Mouse (Mus musculus) midbrain, embryonic 11.5 days (tissue): Measurements from ENCODE around the gene Esrrb. TPM values are rescaled to one million over a fixed set of nuclear protein-coding genes. Genes with fewer than 3 reads are reported as not detected.

Source experiments
- ATAC-seq: fragments of 200-750 bp; cut with Nextera tagmentation; 2 replicates; pipeline ENCODE4 v1.8.0; 2017; ENCODE audit warnings: moderate TSS enrichment, moderate library complexity; ENCODE audit not compliant: low FRiP score
- DNase-seq: peaks from one replicate; pipeline ENCODE4 v3.0.0; 2015; ENCODE audit warnings: low spot score; ENCODE audit errors: missing footprints
- H3K27ac ChIP-seq: fragments of 300-500 bp; sonication (generic); 2 replicates; pipeline ENCODE4 v1.5.1; 2014; ENCODE audit warnings: low read depth, low read length
- H3K27me3 ChIP-seq: fragments of 300-500 bp; sonication (generic); 2 replicates; pipeline ENCODE4 v1.6.1; 2014; ENCODE audit warnings: mild to moderate bottlenecking, low read length, moderate library complexity, mixed read lengths; ENCODE audit not compliant: control insufficient read depth, insufficient read depth
- H3K36me3 ChIP-seq: fragments of 300-500 bp; sonication (generic); 2 replicates; pipeline ENCODE4 v1.6.1; 2014; ENCODE audit warnings: mild to moderate bottlenecking, low read length, moderate library complexity, mixed read lengths; ENCODE audit not compliant: control insufficient read depth, insufficient read depth
- H3K4me1 ChIP-seq: fragments of 300-500 bp; sonication (generic); 2 replicates; pipeline ENCODE4 v1.6.1; 2014; ENCODE audit warnings: low read length; ENCODE audit not compliant: control insufficient read depth, insufficient read depth
- H3K4me2 ChIP-seq: fragments of 300-500 bp; sonication (generic); 2 replicates; pipeline ENCODE4 v1.6.1; 2014; ENCODE audit warnings: mild to moderate bottlenecking, moderate library complexity
- H3K4me3 ChIP-seq: fragments of 300-500 bp; sonication (generic); 2 replicates; pipeline ENCODE4 v1.5.1; 2014; ENCODE audit warnings: low read depth, low read length
- H3K9ac ChIP-seq: fragments of 300-500 bp; sonication (generic); 2 replicates; pipeline ENCODE4 v1.6.1; 2014; ENCODE audit warnings: low read length
- H3K9me3 ChIP-seq: fragments of 300-500 bp; sonication (generic); 2 replicates; pipeline ENCODE4 v1.6.1; 2016; ENCODE audit warnings: low read length; ENCODE audit not compliant: control insufficient read depth
- WGBS: fragments of 180-500 bp; shearing (Covaris S2); extraction: QIAGEN DNeasy Blood & Tissue Kit; methylation state at CpG from one replicate; pipeline ENCODE4 v1.1.7; 2014; 5-methylcytosine and 5-hydroxymethylcytosine counted together
- polyA plus RNA-seq: library from polyadenylated mRNA; unstranded; fragments of >200 nt; fragmentation: Nextera tagmentation; extraction: Ambion mirVana; gene quantifications from 2 replicates; pipeline ENCODE4 v1.2.1, GENCODE M21; 2014

Esrrb gene
- polyA plus RNA-seq, 1 experiment from 2014 or later: 1.00 TPM

- Histone ChIP-seq H3K36me3 (no peaks in the 10 kb centered on the region), H3K4me3 (no peak overlapping the region), H3K9ac (no peak overlapping the region), H3K4me2 (no peak overlapping the region), H3K4me1 (peaks cover 6% of the 10 kb centered on the region; the same call in 1 of the 2 replicates), H3K27me3 (no peaks in the 10 kb centered on the region), H3K27ac (no peak overlapping the region), H3K9me3 (no peaks in the 10 kb centered on the region)
- ATAC-seq (peak; percentile 55; the same call in 1 of the 2 replicates), DNase-seq (peak; percentile 91)
- 53% methylated on average over 10 of the region's 10 CpGs for WGBS
These were observed 196.0 kb downstream of the Esrrb start for GRCm38 (mm10) chr12:86556796-86557517.

- DNase-seq (peak; percentile 80), ATAC-seq (no peak)
- H3K27ac ChIP-seq: no peak overlapping the region
- H3K27me3 ChIP-seq: no peaks in the 10 kb centered on the region
- no peaks in the 10 kb centered on the region for H3K9me3 ChIP-seq
- H3K4me2 ChIP-seq: no peak overlapping the region
- H3K4me3 ChIP-seq: no peak overlapping the region
- no peak overlapping the region for H3K9ac ChIP-seq
- H3K36me3 ChIP-seq: no peaks in the 10 kb centered on the region
- 91% methylated on average over 9 of the region's 9 CpGs for WGBS
- H3K4me1 ChIP-seq: 0 out of 2 replicates have a peak, but pooled peaks cover 3% of the 10 kb centered on the region
These were observed 198.0 kb downstream of the Esrrb start for GRCm38 (mm10) chr12:86558889-86559288.

- Histone ChIP-seq H3K36me3 (no peaks in the 10 kb centered on the region), H3K4me1 (no peaks in the 10 kb centered on the region), H3K27ac (no peak overlapping the region), H3K27me3 (no peaks in the 10 kb centered on the region), H3K4me3 (no peak overlapping the region), H3K4me2 (no peak overlapping the region), H3K9ac (no peak overlapping the region), H3K9me3 (no peaks in the 10 kb centered on the region)
- WGBS: 74% methylated on average over 3 of the region's 3 CpGs
- no peak for DNase-seq
- no peak for ATAC-seq
These were observed 201.8 kb downstream of the Esrrb start for GRCm38 (mm10) chr12:86562705-86563104.

GRCm38 (mm10) chr12:86565996-86566395 lies 205.1 kb downstream of the Esrrb start:
- ATAC-seq: no peak
- Histone ChIP-seq H3K9me3 (no peaks in the 10 kb centered on the region), H3K27me3 (no peaks in the 10 kb centered on the region), H3K4me3 (no peak overlapping the region), H3K27ac (no peak overlapping the region), H3K36me3 (no peaks in the 10 kb centered on the region), H3K4me2 (no peak overlapping the region), H3K9ac (no peak overlapping the region), H3K4me1 (no peaks in the 10 kb centered on the region)
- WGBS: 85% methylated on average over 5 of the region's 5 CpGs
- DNase-seq: no peak

Other genes starting within 250 kb of the Esrrb start
- 16.7 and 19.2 TPM in 2 replicates for gene Gpatch2l, start 119.3 kb upstream of the Esrrb start, polyA plus RNA-seq